Mouse (Mus musculus) left cerebral cortex, postnatal 4 days (tissue): ENCODE measurements at regions not wholly inside any gene's neighbourhood (a gene's known extent, or its start where the extent isn't known, plus 50 kb on each side); places are given as distances from the start of the nearest gene placed in this dataset.
A peak's percentile ranks its signal among the peaks of the same experiment; 100 is the strongest.

ENCODE experiments used
- DNase-seq: peaks from one replicate; pipeline ENCODE4 v3.0.0-alpha.2; 2022
- intact Hi-C: fragments of 180-260 bp; cut with DNase I; formaldehyde crosslinking; loops from one replicate; pipeline ENCODE4 v1.15.1; 2025

- DNase-seq: no peak
These were observed 53.3 kb upstream of the Ptgfrn start for GRCm38 (mm10) chr3:101163160-101163990.

GRCm38 (mm10) chr3:101162536-101163159, 52.6 kb upstream of the Ptgfrn start:
- no peak for DNase-seq
- intact Hi-C loops: loop anchor here (5.0 to 10.0 kb wide), 2 partner anchors 132 to 180 kb away; no protein-coding TSS in a partner anchor

More at GRCm38 (mm10) chr3:101163160-101163990, 53.3 kb upstream of the Ptgfrn start:
- intact Hi-C loops: loop anchor here (5.0 to 10.0 kb wide), 2 partner anchors 131 to 181 kb away; no protein-coding TSS in a partner anchor

DNA sequence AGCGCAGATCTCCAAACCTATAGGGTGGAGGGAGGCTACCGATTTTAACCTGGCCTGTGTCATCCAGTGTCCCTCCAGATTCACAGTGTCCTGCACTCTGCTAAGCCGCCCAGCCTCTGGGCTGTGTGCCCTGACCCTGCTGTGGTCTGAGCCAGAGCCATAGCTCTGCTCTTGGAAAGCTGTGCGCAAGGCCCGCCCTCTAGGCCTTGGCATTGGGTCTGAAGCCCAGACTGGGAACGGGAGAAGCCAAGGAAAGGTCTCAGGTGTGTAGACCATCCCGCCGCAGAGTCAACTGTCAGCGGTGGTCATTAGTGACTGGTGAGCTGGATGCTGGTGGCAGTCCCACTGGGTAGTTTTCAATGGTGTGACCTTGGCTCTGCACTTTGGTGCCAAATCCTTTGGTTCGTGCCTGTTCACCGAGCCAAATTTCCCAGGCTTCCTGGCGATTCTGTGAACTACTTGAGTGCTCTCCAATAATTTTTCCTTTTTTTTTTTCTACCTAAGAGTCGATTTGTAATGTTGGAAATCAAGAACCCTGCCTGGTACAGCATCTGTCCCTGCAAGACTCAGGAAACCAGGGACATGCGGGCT, 52.0 kb upstream of the Ptgfrn start:
- intact Hi-C loops: loop anchor here (5.0 to 10.0 kb wide), 2 partner anchors 133 to 180 kb away; no protein-coding TSS in a partner anchor
- DNase-seq: peak; percentile 94

DNA sequence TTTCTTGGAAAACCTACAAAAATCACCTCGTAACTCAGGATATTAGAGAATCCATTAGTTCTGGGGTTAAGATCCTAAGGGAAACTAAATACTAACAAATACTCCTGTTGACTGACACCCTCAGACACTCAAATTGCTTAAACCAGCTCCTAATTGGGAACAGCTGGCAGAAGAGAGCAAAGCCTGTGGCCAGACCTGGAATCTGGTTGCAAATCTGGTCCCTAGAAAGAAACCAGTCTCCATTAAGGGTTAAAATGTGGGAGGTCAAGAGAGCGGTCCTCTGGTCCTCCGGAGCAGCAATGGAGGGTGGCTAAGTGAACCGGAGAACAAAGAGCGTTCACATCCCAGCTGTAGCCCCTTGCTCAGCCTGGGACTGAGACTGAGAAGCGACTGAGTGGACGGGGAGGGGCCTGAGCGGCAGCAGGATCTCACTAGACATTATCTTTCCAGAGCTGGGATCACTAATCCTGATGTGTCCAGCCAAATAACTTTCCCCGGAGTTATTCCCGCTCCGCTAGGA, 51.4 kb upstream of the Ptgfrn start:
- intact Hi-C loops: loop anchor here (5.0 to 10.0 kb wide), 2 partner anchors 133 to 179 kb away; no protein-coding TSS in a partner anchor
- DNase-seq: no peak
